Mouse (Mus musculus): Measurements from ENCODE around the gene Hpse2. TPM values are rescaled to one million over a fixed set of nuclear protein-coding genes. Genes with fewer than 3 reads are reported as not detected.

Hpse2 gene
- polyA plus RNA-seq, 1 experiment = not detected

- H3K36me3 ChIP-seq (ENCODE audit: control insufficient read depth) = peaks cover 22% of the 10 kb centered on the region
- TF ChIP-seq GATA1 (IDR thresholded peaks at IDR 0.05; ENCODE audit: low read length) = no peak
- TF ChIP-seq TAL1 (IDR thresholded peaks at IDR 0.05; ENCODE audit: low read length) = no peak
These were observed 623.8 kb downstream of the Hpse2 start for GRCm38 (mm10) chr19:42764398-42764797.

DNA sequence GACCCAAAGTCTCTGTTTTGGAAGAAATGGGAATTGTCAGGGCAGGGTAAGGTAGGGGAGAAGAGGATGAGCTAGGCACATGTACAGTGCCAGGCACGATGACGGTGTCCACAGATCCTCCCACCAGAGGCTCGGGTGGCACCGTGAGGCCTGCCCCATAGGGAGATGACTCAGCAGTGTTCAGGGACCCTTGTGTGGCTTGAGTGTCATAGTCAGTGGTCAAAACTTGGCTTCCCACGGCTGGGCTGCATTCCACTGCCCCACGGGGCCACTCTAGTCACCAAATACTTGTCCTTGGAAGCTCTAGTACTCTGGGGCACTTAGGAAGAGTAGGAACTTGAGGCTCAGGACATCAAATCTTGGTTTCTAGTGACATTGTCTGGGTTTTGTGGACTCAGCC is 631.5 kb downstream of the Hpse2 start:
- Histone ChIP-seq H3K4me1 (ENCODE audit: control insufficient read depth) (peaks cover 24% of the 10 kb centered on the region), H3K4me3 (replicated peaks) (no peak overlapping the region), H3K9me3 (ENCODE audit: control insufficient read depth, low read length) (no peaks in the 10 kb centered on the region), H3K27me3 (ENCODE audit: control insufficient read depth) (no peaks in the 10 kb centered on the region), H3K36me3 (ENCODE audit: control insufficient read depth) (peaks cover 7% of the 10 kb centered on the region)
- no peak for TF ChIP-seq TAL1 (IDR thresholded peaks at IDR 0.05; ENCODE audit: low read length)
- TF ChIP-seq GATA1 (IDR thresholded peaks at IDR 0.05; ENCODE audit: low read length) = no peak

More at GRCm38 (mm10) chr19:42764398-42764797, 623.8 kb downstream of the Hpse2 start:
- H3K4me1 ChIP-seq (ENCODE audit: control insufficient read depth) = no peaks in the 10 kb centered on the region
- H3K27me3 ChIP-seq (ENCODE audit: control insufficient read depth) = no peaks in the 10 kb centered on the region
- no peak overlapping the region for H3K4me3 ChIP-seq (replicated peaks)
- H3K9me3 ChIP-seq (ENCODE audit: control insufficient read depth, low read length) = no peaks in the 10 kb centered on the region

DNA sequence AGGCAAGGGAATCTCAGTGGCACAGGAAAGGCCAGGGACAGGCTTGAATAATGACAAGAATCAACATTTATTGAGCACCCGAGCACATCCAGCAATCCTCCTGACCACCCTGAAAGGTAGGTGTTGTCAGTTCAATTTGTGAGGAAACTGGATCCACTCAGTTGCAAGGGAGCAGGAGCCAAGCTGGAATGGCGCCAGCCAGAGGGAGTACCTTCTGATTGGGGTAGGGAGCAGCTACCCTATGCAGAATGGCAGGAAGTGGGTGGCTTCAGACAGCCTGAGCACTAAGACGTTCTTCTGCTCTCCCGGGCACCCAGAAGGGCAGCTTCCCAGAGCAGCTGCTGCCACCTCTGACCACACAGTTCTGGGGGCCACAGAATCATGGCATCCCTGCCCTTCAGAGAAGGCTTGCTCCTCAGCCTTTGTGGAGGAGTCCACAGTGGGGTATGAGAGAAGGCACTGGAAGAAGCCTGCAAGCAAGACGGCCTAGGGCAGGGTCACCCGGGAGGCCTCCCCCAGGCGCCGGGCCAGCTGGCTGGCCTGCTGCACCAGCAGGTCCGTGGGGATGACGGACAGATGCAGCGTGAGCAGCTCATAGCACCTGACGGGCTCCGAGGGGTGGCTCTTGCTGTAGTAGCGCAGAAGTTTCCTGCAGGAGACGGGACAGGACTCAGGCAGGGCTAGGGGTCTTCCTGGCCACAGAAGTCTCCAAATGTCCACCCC is 632.8 kb downstream of the Hpse2 start:
- H3K4me3 ChIP-seq (replicated peaks) = no peak overlapping the region
- no peaks in the 10 kb centered on the region for H3K27me3 ChIP-seq (ENCODE audit: control insufficient read depth)
- TF ChIP-seq GATA1 (IDR thresholded peaks at IDR 0.05; ENCODE audit: low read length) (no peak), TAL1 (IDR thresholded peaks at IDR 0.05; ENCODE audit: low read length) (no peak)
- peaks cover 4% of the 10 kb centered on the region for H3K36me3 ChIP-seq (ENCODE audit: control insufficient read depth)
- H3K4me1 ChIP-seq (ENCODE audit: control insufficient read depth) = peaks cover 27% of the 10 kb centered on the region
- no peaks in the 10 kb centered on the region for H3K9me3 ChIP-seq (ENCODE audit: control insufficient read depth, low read length)

- Histone ChIP-seq H3K36me3 (ENCODE audit: control insufficient read depth) (no peaks in the 10 kb centered on the region), H3K4me1 (ENCODE audit: control insufficient read depth) (peaks cover 36% of the 10 kb centered on the region)
These were observed 634.8 kb downstream of the Hpse2 start for GRCm38 (mm10) chr19:42753141-42753917.

GRCm38 (mm10) chr19:42752363-42752931 is 635.7 kb downstream of the Hpse2 start, which contains the start of gene Pyroxd2:
Pyroxd2 (minus strand) TSS chr19:42752775.
- H3K27me3 ChIP-seq (ENCODE audit: control insufficient read depth) = no peaks in the 10 kb centered on the region
- H3K36me3 ChIP-seq (ENCODE audit: control insufficient read depth) = no peaks in the 10 kb centered on the region
- peak within 1 kb of the TSS; percentile 64 for H3K4me3 ChIP-seq (replicated peaks)
- H3K9me3 ChIP-seq (ENCODE audit: control insufficient read depth, low read length) = no peaks in the 10 kb centered on the region
- H3K4me1 ChIP-seq (ENCODE audit: control insufficient read depth) = peaks cover 36% of the 10 kb centered on the region
- TF ChIP-seq GATA1 (IDR thresholded peaks at IDR 0.05; ENCODE audit: low read length) (no peak), TAL1 (IDR thresholded peaks at IDR 0.05; ENCODE audit: low read length) (no peak)

More at GRCm38 (mm10) chr19:42753141-42753917, 634.8 kb downstream of the Hpse2 start:
- TF ChIP-seq TAL1 (IDR thresholded peaks at IDR 0.05; ENCODE audit: low read length) (no peak), GATA1 (IDR thresholded peaks at IDR 0.05; ENCODE audit: low read length) (no peak)
- no peaks in the 10 kb centered on the region for H3K9me3 ChIP-seq (ENCODE audit: control insufficient read depth, low read length)
- no peaks in the 10 kb centered on the region for H3K27me3 ChIP-seq (ENCODE audit: control insufficient read depth)
- peak overlapping the region; percentile 64 for H3K4me3 ChIP-seq (replicated peaks)

DNA sequence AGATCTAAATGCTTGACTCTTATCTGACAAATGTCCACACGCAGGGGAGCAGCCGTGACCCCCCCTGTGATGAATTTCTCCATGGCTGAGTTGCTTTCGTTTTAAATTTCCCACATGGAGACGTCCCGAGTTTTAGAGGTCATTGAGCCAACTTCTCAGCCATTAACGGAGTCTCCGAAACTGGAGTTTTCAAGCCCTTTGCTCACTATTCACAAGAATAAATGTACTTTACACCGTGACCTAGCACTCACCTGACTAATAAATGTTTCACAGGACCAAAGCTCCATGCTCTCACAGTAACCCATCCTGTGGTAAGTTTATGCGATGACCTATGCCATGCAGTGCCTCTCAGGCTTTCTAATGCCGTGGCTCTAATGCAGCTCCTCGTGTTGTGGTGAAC is 638.0 kb downstream of the Hpse2 start:
- Histone ChIP-seq H3K27me3 (ENCODE audit: control insufficient read depth) (no peaks in the 10 kb centered on the region), H3K9me3 (ENCODE audit: control insufficient read depth, low read length) (no peaks in the 10 kb centered on the region), H3K36me3 (ENCODE audit: control insufficient read depth) (no peaks in the 10 kb centered on the region), H3K4me3 (replicated peaks) (no peak overlapping the region), H3K4me1 (ENCODE audit: control insufficient read depth) (peaks cover 45% of the 10 kb centered on the region)
- TF ChIP-seq TAL1 (IDR thresholded peaks at IDR 0.05; ENCODE audit: low read length) (no peak), GATA1 (IDR thresholded peaks at IDR 0.05; ENCODE audit: low read length) (no peak)

GRCm38 (mm10) chr19:42746702-42747101 is 641.5 kb downstream of the Hpse2 start:
- Histone ChIP-seq H3K4me3 (replicated peaks) (no peak overlapping the region), H3K4me1 (ENCODE audit: control insufficient read depth) (peaks cover 37% of the 10 kb centered on the region), H3K9me3 (ENCODE audit: control insufficient read depth, low read length) (no peaks in the 10 kb centered on the region), H3K36me3 (ENCODE audit: control insufficient read depth) (no peaks in the 10 kb centered on the region), H3K27me3 (ENCODE audit: control insufficient read depth) (no peaks in the 10 kb centered on the region)
- no peak for TF ChIP-seq GATA1 (IDR thresholded peaks at IDR 0.05; ENCODE audit: low read length)

DNA sequence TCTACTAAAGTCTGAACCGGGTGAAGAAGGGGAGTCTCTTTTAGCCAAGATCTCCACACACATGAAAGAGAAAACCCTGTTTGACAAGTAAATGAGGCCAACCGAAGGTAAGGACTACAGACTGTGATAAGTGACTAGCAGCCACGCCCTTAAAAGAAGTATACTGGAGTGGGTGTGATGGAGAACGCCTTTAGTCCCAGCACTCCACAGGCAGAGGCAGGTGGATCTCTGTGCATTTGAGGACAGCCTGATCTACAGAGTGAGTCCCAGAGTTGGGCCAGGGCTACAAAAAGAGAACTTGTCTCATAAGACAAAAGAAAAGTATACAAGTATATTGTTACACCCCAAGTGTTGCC is 642.3 kb downstream of the Hpse2 start:
- TF ChIP-seq GATA1 (IDR thresholded peaks at IDR 0.05; ENCODE audit: low read length) = no peak
- no peak for TF ChIP-seq TAL1 (IDR thresholded peaks at IDR 0.05; ENCODE audit: low read length)
- Histone ChIP-seq H3K27me3 (ENCODE audit: control insufficient read depth) (no peaks in the 10 kb centered on the region), H3K36me3 (ENCODE audit: control insufficient read depth) (no peaks in the 10 kb centered on the region), H3K9me3 (ENCODE audit: control insufficient read depth, low read length) (no peaks in the 10 kb centered on the region), H3K4me3 (replicated peaks) (no peak overlapping the region), H3K4me1 (ENCODE audit: control insufficient read depth) (peaks cover 34% of the 10 kb centered on the region)
